Mouse (Mus musculus) liver, embryonic 14.5 days (tissue): ENCODE data around the gene Celf5. TPM values are rescaled to one million over a fixed set of nuclear protein-coding genes. Genes with fewer than 3 reads are reported as not detected.

ENCODE experiments used
- ATAC-seq: fragments of 200-750 bp; cut with Nextera tagmentation; 2 replicates; pipeline ENCODE4 v1.8.0; 2017; ENCODE audit warnings: moderate number of reproducible peaks, mild to moderate bottlenecking, moderate library complexity; ENCODE audit not compliant: insufficient read depth
- DNase-seq, 3 experiments: peaks; one replicate each; pipeline ENCODE4 v3.0.0-alpha.2; 2012 to 2013; ENCODE audit warnings: low read depth in 3 of 3, low spot score in 3 of 3
- H3K27ac ChIP-seq: fragments of 300-500 bp; sonication (generic); 2 replicates; pipeline ENCODE4 v1.5.1; 2014; ENCODE audit warnings: moderate library complexity, mild to moderate bottlenecking, control low read depth, inconsistent platforms
- H3K27me3 ChIP-seq: fragments of 300-500 bp; sonication (generic); 2 replicates; pipeline ENCODE4 v1.6.1; 2014; ENCODE audit warnings: mild to moderate bottlenecking, low read length, moderate library complexity; ENCODE audit not compliant: control insufficient read depth, insufficient read depth
- H3K36me3 ChIP-seq: fragments of 300-500 bp; sonication (generic); replicated peaks from 2 replicates; pipeline ENCODE4 v1.6.1; 2014; ENCODE audit warnings: low read depth; ENCODE audit not compliant: control insufficient read depth, insufficient read depth
- H3K4me1 ChIP-seq, 2 experiments: fragments of 200-500 bp in 1 of 2; fragments of 300-500 bp in 1 of 2; sonication (generic) in 1 of 2; replicated peaks; 2 replicates each; pipeline ENCODE4 v1.6.1; 2012 to 2014; ENCODE audit warnings: antibody characterized with exemption in 1 of 2, inconsistent platforms in 1 of 2, low read length in 1 of 2; ENCODE audit not compliant: control insufficient read depth in 2 of 2, insufficient read depth in 2 of 2
- H3K4me2 ChIP-seq: fragments of 300-500 bp; sonication (generic); 2 replicates; pipeline ENCODE4 v1.6.1; 2014; ENCODE audit warnings: low read depth, mild to moderate bottlenecking, control low read depth, moderate library complexity
- H3K4me3 ChIP-seq, 2 experiments: fragments of 200-500 bp in 1 of 2; fragments of 300-500 bp in 1 of 2; sonication (generic) in 1 of 2; 2 replicates each; pipeline ENCODE4 v1.5.1; 2012 to 2014; ENCODE audit warnings: low read depth in 2 of 2, low read length in 2 of 2, mild to moderate bottlenecking in 2 of 2, control low read depth in 1 of 2, inconsistent platforms in 1 of 2, moderate library complexity in 1 of 2; ENCODE audit not compliant: insufficient read depth in 1 of 2
- H3K9ac ChIP-seq: fragments of 300-500 bp; sonication (generic); replicated peaks from 2 replicates; pipeline ENCODE4 v1.6.1; 2014; ENCODE audit warnings: mild to moderate bottlenecking, control low read depth, moderate library complexity
- H3K9me3 ChIP-seq: fragments of 300-500 bp; sonication (generic); 2 replicates; pipeline ENCODE4 v1.6.1; 2016; ENCODE audit warnings: low read length, mixed read lengths; ENCODE audit not compliant: control insufficient read depth
- CTCF ChIP-seq: IDR thresholded peaks from 2 replicates; pipeline ENCODE4 v1.5.1; 2016; ENCODE audit warnings: antibody characterized with exemption, low read depth, control low read depth
- EP300 ChIP-seq: IDR thresholded peaks from 2 replicates; pipeline ENCODE4 v1.6.1; 2016; ENCODE audit warnings: antibody characterized with exemption, low read depth
- WGBS: fragments of 180-500 bp; shearing (Covaris S2); extraction: QIAGEN DNeasy Blood & Tissue Kit; methylation state at CpG from one replicate; pipeline ENCODE4 v1.1.7; 2014; ENCODE audit not compliant: insufficient replicate concordance; 5-methylcytosine and 5-hydroxymethylcytosine counted together
- polyA plus RNA-seq, 2 experiments: library from polyadenylated mRNA; depleted of rRNA in 1 of 2; stranded (reverse) in 1 of 2; unstranded in 1 of 2; fragments of >200 nt; fragmentation: Nextera tagmentation in 1 of 2; extraction: Ambion mirVana in 1 of 2; gene quantifications; 2 replicates each; pipeline versions ENCODE4 v1.2.1 to v1.2.3; 2012 to 2014

Celf5 gene
- polyA plus RNA-seq, 2 experiments: 0.02 TPM; not detected in 1

- DNase-seq: no peak
- ATAC-seq: no peak
- H3K27ac ChIP-seq: no peak overlapping the region
- TF ChIP-seq CTCF (no peak), EP300 (no peak)
- H3K9ac ChIP-seq: no peak overlapping the region
- H3K9me3 ChIP-seq: no peaks in the 10 kb centered on the region
- 58% methylated on average over 6 of the region's 6 CpGs for WGBS
- peaks cover 14% of the 10 kb centered on the region for H3K36me3 ChIP-seq
- peaks cover 18% of the 10 kb centered on the region for H3K27me3 ChIP-seq
- no peaks in the 10 kb centered on the region for H3K4me1 ChIP-seq
- no peak overlapping the region for H3K4me3 ChIP-seq
- H3K4me2 ChIP-seq: no peak overlapping the region
Measured at GRCm38 (mm10) chr10:81484441-81485059, 2.0 kb upstream of the Celf5 start.

- 10% methylated on average over 9 of the region's 9 CpGs for WGBS
- H3K4me2 ChIP-seq: no peak overlapping the region
- no peak for DNase-seq
- peaks cover 13% of the 10 kb centered on the region for H3K36me3 ChIP-seq
- ATAC-seq: no peak
- no peaks in the 10 kb centered on the region for H3K4me1 ChIP-seq
- no peak overlapping the region for H3K4me3 ChIP-seq
- no peak overlapping the region for H3K9ac ChIP-seq
- no peaks in the 10 kb centered on the region for H3K9me3 ChIP-seq
- no peak overlapping the region for H3K27ac ChIP-seq
- peak; percentile 82 for TF ChIP-seq CTCF
- no peak for TF ChIP-seq EP300
- H3K27me3 ChIP-seq: peaks cover 18% of the 10 kb centered on the region
Measured at GRCm38 (mm10) chr10:81483983-81484382, 1.5 kb upstream of the Celf5 start.

GRCm38 (mm10) chr10:81481605-81482532, 640 bp downstream of the Celf5 start:
- no peak overlapping the region for H3K27ac ChIP-seq
- 0 out of 4 replicates have a peak, but pooled peaks cover 0 to 2% of the 10 kb centered on the region in 2 experiments for H3K4me1 ChIP-seq
- peaks cover 21% of the 10 kb centered on the region for H3K27me3 ChIP-seq
- DNase-seq (no peak), ATAC-seq (0 out of 2 replicates have a peak, but pooled peaks have one; percentile 12)
- H3K4me3 ChIP-seq: peak overlapping the region; percentile 21 to 37
- TF ChIP-seq CTCF (no peak), EP300 (no peak)
- H3K9ac ChIP-seq: no peak overlapping the region
- H3K36me3 ChIP-seq: 0 out of 2 replicates have a peak, but pooled peaks cover under 1% of the 10 kb centered on the region
- peak overlapping the region; percentile 50 for H3K4me2 ChIP-seq
- H3K9me3 ChIP-seq: no peaks in the 10 kb centered on the region
- 9% methylated on average over 35 of the region's 35 CpGs for WGBS

- Histone ChIP-seq H3K4me1 (0 out of 4 replicates have a peak, but pooled peaks cover 0 to 2% of the 10 kb centered on the region in 2 experiments), H3K27me3 (peaks cover 46% of the 10 kb centered on the region), H3K36me3 (no peaks in the 10 kb centered on the region), H3K9ac (no peak overlapping the region), H3K4me3 (no peak overlapping the region), H3K4me2 (no peak overlapping the region), H3K9me3 (no peaks in the 10 kb centered on the region), H3K27ac (no peak overlapping the region)
- 59% methylated on average over 10 of the region's 10 CpGs for WGBS
- TF ChIP-seq EP300 (no peak), CTCF (no peak)
- DNase-seq (no peak), ATAC-seq (no peak)
Measured at GRCm38 (mm10) chr10:81474461-81474860, 8.0 kb downstream of the Celf5 start.

GRCm38 (mm10) chr10:81473003-81473451, 9.5 kb downstream of the Celf5 start:
- H3K4me2 ChIP-seq: no peak overlapping the region
- H3K27me3 ChIP-seq: peaks cover 45% of the 10 kb centered on the region
- H3K4me3 ChIP-seq: no peak overlapping the region
- ATAC-seq (no peak), DNase-seq (no peak)
- H3K36me3 ChIP-seq: no peaks in the 10 kb centered on the region
- no peaks in the 10 kb centered on the region for H3K9me3 ChIP-seq
- WGBS: 5% methylated on average over 22 of the region's 22 CpGs
- TF ChIP-seq CTCF (no peak), EP300 (no peak)
- 0 out of 4 replicates have a peak, but pooled peaks cover 0 to 2% of the 10 kb centered on the region in 2 experiments for H3K4me1 ChIP-seq
- H3K27ac ChIP-seq: no peak overlapping the region
- H3K9ac ChIP-seq: no peak overlapping the region
